Mouse (Mus musculus) mesoderm, embryonic 11.5 days (tissue): ENCODE data around the gene Epn2.

Source experiments
- DNase-seq: peaks from one replicate; pipeline ENCODE4 v3.0.0-alpha.2; 2012; ENCODE audit warnings: low read depth, low spot score

The Epn2 gene

GRCm38 (mm10) chr11:61578983-61579877 lies at the start of gene Epn2:
TSS of gene Epn2 (minus strand) at chr11:61579687.
- peak; percentile 84 for DNase-seq

GRCm38 (mm10) chr11:61626509-61626908 lies 47.0 kb upstream of the Epn2 start:
- no peak for DNase-seq

- DNase-seq: no peak
Observed at GRCm38 (mm10) chr11:61625136-61625535, 45.6 kb upstream of the Epn2 start.

GRCm38 (mm10) chr11:61620762-61621161 lies 41.3 kb upstream of the Epn2 start:
- no peak for DNase-seq

GRCm38 (mm10) chr11:61620254-61620670 lies 40.8 kb upstream of the Epn2 start:
- DNase-seq: peak; percentile 85

- DNase-seq: peak; percentile 60
Observed at GRCm38 (mm10) chr11:61619791-61620241, 40.3 kb upstream of the Epn2 start.

GRCm38 (mm10) chr11:61619356-61619755 lies 39.9 kb upstream of the Epn2 start:
- DNase-seq: no peak

- no peak for DNase-seq
Observed at GRCm38 (mm10) chr11:61618571-61618970, 39.1 kb upstream of the Epn2 start.

- DNase-seq: no peak
Observed at GRCm38 (mm10) chr11:61618131-61618530, 38.6 kb upstream of the Epn2 start.

GRCm38 (mm10) chr11:61617293-61617975 lies 37.9 kb upstream of the Epn2 start:
- DNase-seq: no peak

- DNase-seq: no peak
Observed at GRCm38 (mm10) chr11:61616523-61617292, 37.2 kb upstream of the Epn2 start.

GRCm38 (mm10) chr11:61615686-61616522 lies 36.4 kb upstream of the Epn2 start:
- no peak for DNase-seq

- DNase-seq: no peak
Observed at GRCm38 (mm10) chr11:61614401-61614800, 34.9 kb upstream of the Epn2 start.

GRCm38 (mm10) chr11:61612116-61612635 lies 32.7 kb upstream of the Epn2 start:
- DNase-seq: no peak

- no peak for DNase-seq
Observed at GRCm38 (mm10) chr11:61611197-61611596, 31.7 kb upstream of the Epn2 start.

- no peak for DNase-seq
Observed at GRCm38 (mm10) chr11:61608072-61608471, 28.6 kb upstream of the Epn2 start.

GRCm38 (mm10) chr11:61602705-61603104 lies 23.2 kb upstream of the Epn2 start:
- DNase-seq: no peak

- no peak for DNase-seq
Observed at GRCm38 (mm10) chr11:61601465-61601864, 22.0 kb upstream of the Epn2 start.

- DNase-seq: no peak
Observed at GRCm38 (mm10) chr11:61598367-61598766, 18.9 kb upstream of the Epn2 start.

- DNase-seq: no peak
Observed at GRCm38 (mm10) chr11:61597471-61597870, 18.0 kb upstream of the Epn2 start.

- no peak for DNase-seq
Observed at GRCm38 (mm10) chr11:61593069-61593468, 13.6 kb upstream of the Epn2 start.
